Mouse (Mus musculus) megakaryocyte, embryonic 14.5 days (primary cell): ENCODE data around the gene Ccr10. TPM values are rescaled to one million over a fixed set of nuclear protein-coding genes. Genes with fewer than 3 reads are reported as not detected.
A peak's percentile ranks its signal among the peaks of the same experiment; 100 is the strongest.

Experiments
- H3K27me3 ChIP-seq: replicated peaks from 2 replicates; pipeline ENCODE3; 2012; ENCODE audit warnings: inconsistent platforms
- H3K36me3 ChIP-seq: replicated peaks from 2 replicates; pipeline ENCODE3; 2012; ENCODE audit warnings: low read length, inconsistent platforms, mixed read lengths
- H3K4me1 ChIP-seq: 2 replicates; pipeline ENCODE4 v1.6.1; 2012; ENCODE audit warnings: inconsistent platforms
- H3K4me3 ChIP-seq: replicated peaks from 2 replicates; pipeline ENCODE3; 2012; ENCODE audit warnings: moderate library complexity, mild to moderate bottlenecking, inconsistent platforms
- H3K9me3 ChIP-seq: 2 replicates; pipeline ENCODE4 v1.6.1; 2012; ENCODE audit warnings: inconsistent platforms
- FLI1 ChIP-seq: IDR thresholded peaks from 2 replicates; pipeline ENCODE4 v1.6.1; 2012; ENCODE audit warnings: low read length, inconsistent platforms, mixed read lengths
- GATA1 ChIP-seq: IDR thresholded peaks from 3 replicates; pipeline ENCODE4 v1.6.1; 2012; ENCODE audit warnings: mixed read lengths, low read length, inconsistent platforms, borderline replicate concordance
- polyA plus RNA-seq: library from polyadenylated mRNA; stranded (reverse); fragments of >175 nt; gene quantifications from 2 replicates; pipeline ENCODE4 v1.2.3, GENCODE M21; 2012; ENCODE audit warnings: low replicate concordance; ENCODE audit not compliant: insufficient read depth

The Ccr10 gene
- polyA plus RNA-seq: 0.13 TPM in 1 of 2 replicates, not detected in the other

- Histone ChIP-seq H3K4me3 (peak within 1 kb of the TSS; percentile 89), H3K27me3 (peaks cover 93% of the 10 kb centered on the region), H3K36me3 (no peaks in the 10 kb centered on the region), H3K4me1 (peaks cover 96% of the 10 kb centered on the region), H3K9me3 (no peaks in the 10 kb centered on the region)
- TF ChIP-seq GATA1: no peak
- no peak for TF ChIP-seq FLI1
Observed at GRCm38 (mm10) chr11:101174851-101175628, at the start of gene Ccr10. Ccr10 (minus strand) TSS chr11:101175443.

GRCm38 (mm10) chr11:101224337-101224736 lies 49.1 kb upstream of the Ccr10 start:
- H3K4me1 ChIP-seq: peaks cover 26% of the 10 kb centered on the region
- H3K27me3 ChIP-seq: peaks cover 18% of the 10 kb centered on the region
- TF ChIP-seq FLI1 (no peak), GATA1 (no peak)
- H3K9me3 ChIP-seq: no peaks in the 10 kb centered on the region
- no peak overlapping the region for H3K4me3 ChIP-seq
- H3K36me3 ChIP-seq: peaks cover 4% of the 10 kb centered on the region

- H3K4me1 ChIP-seq: peaks cover 32% of the 10 kb centered on the region
- no peaks in the 10 kb centered on the region for H3K9me3 ChIP-seq
- no peaks in the 10 kb centered on the region for H3K27me3 ChIP-seq
- no peak for TF ChIP-seq GATA1
- TF ChIP-seq FLI1: no peak
- peaks cover 27% of the 10 kb centered on the region for H3K36me3 ChIP-seq
- H3K4me3 ChIP-seq: peak overlapping the region; percentile 53
Observed at GRCm38 (mm10) chr11:101221306-101221986, 46.2 kb upstream of the Ccr10 start.

DNA sequence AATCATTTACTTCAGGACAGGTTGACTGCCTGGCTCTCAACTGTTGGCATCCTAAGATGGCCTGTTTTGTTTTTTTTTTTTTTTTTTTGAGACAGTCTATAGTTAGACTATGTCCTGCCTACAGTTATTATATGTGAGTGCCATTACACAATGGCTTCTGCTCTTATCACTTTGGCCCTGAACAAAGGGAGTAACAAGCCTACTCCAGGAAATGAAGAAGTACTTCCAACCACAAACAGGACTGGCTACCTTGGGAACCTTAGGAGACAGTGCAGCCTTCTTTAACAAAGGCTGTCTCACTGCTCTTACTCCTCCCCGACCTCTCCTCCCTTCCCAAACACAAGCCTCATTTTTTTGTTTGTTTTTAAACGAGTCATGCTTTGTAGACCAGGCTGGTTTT lies 45.6 kb upstream of the Ccr10 start:
- Histone ChIP-seq H3K36me3 (peaks cover 33% of the 10 kb centered on the region), H3K9me3 (no peaks in the 10 kb centered on the region), H3K4me1 (peaks cover 32% of the 10 kb centered on the region), H3K4me3 (no peak overlapping the region), H3K27me3 (no peaks in the 10 kb centered on the region)
- TF ChIP-seq FLI1 (no peak), GATA1 (no peak)

DNA sequence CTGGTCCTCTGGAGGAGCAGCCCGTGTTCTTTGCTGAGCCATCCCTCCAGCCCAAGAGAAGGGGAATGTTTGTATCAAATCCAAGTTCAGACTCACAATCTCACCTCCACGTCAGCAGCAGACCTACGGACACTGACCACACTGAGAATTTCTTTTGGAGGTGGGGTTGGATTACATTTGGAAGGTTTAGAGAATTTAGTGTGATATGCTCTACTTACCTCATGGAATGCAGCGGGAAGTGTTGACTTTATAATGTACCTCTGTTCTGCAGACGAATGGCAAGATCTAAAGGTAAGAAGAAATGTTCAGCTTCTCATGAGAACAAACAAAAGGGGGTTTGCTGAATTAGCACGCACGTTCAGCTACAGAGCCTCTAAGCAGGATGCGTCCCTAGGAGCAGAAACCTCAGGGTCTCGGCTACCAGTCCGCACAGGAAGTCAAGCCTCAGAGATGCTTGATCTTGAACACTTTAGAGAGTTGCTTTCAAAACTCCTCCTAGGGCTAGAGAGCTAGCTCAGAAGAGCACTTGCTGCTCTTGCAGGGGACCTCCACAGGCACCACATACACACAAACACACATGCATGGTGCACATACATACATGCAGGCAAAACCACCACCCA lies 43.3 kb upstream of the Ccr10 start:
- no peaks in the 10 kb centered on the region for H3K9me3 ChIP-seq
- H3K4me1 ChIP-seq: peaks cover 16% of the 10 kb centered on the region
- H3K4me3 ChIP-seq: no peak overlapping the region
- no peak for TF ChIP-seq FLI1
- TF ChIP-seq GATA1: no peak
- H3K27me3 ChIP-seq: no peaks in the 10 kb centered on the region
- H3K36me3 ChIP-seq: peaks cover 56% of the 10 kb centered on the region

GRCm38 (mm10) chr11:101216936-101217335 lies 41.7 kb upstream of the Ccr10 start:
- Histone ChIP-seq H3K4me3 (no peak overlapping the region), H3K27me3 (no peaks in the 10 kb centered on the region), H3K9me3 (no peaks in the 10 kb centered on the region), H3K36me3 (peaks cover 66% of the 10 kb centered on the region), H3K4me1 (peaks cover 16% of the 10 kb centered on the region)
- TF ChIP-seq FLI1 (no peak), GATA1 (no peak)

DNA sequence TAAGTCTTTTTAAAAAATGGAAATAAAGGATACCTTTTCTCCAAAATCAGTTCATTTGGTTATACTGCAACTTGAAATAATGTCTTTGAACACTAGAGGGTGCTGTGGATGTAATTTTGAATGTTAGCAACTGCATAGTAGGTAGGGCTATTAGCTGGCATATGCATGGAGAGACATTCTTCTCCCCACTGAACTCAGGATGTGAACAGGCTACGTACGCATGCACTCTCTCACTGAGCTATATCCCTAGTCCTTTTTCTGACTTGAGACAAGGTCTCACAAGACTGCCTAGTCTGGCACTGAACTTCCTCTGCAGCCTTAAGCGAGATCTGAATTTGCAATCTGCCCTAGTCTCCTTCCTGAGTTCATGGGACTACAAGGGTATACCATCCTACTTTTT lies 36.7 kb upstream of the Ccr10 start:
- peaks cover 85% of the 10 kb centered on the region for H3K36me3 ChIP-seq

GRCm38 (mm10) chr11:101200986-101201385 lies 25.7 kb upstream of the Ccr10 start:
- H3K36me3 ChIP-seq: peaks cover 93% of the 10 kb centered on the region
- no peak for TF ChIP-seq FLI1
- TF ChIP-seq GATA1: no peak
- no peak overlapping the region for H3K4me3 ChIP-seq
- no peaks in the 10 kb centered on the region for H3K27me3 ChIP-seq
- H3K4me1 ChIP-seq: peaks cover 19% of the 10 kb centered on the region
- H3K9me3 ChIP-seq: no peaks in the 10 kb centered on the region

More for the DNA sequence above, 36.7 kb upstream of the Ccr10 start:
- Histone ChIP-seq H3K9me3 (no peaks in the 10 kb centered on the region), H3K27me3 (no peaks in the 10 kb centered on the region), H3K4me3 (no peak overlapping the region), H3K4me1 (no peaks in the 10 kb centered on the region)
- no peak for TF ChIP-seq GATA1
- no peak for TF ChIP-seq FLI1

DNA sequence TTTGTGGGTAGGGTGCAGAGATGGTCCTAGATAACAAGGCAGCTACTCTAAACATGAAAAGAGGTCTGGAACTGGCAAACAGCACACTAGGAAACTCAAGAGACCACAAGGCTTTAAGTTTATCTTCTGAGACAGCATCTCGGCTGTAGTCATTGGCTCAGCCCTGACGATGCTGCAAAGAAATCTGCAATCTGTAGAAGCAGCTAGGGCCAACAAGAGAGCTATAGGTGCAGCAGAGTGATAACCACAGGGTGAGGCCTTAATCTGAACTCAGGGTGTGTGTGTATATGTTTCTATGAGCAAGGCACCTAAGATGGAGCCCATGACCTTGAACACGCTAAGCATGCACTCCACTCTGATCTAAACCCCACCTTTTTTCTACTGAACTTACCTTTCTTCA lies 24.3 kb upstream of the Ccr10 start:
- H3K36me3 ChIP-seq: peaks cover 94% of the 10 kb centered on the region
- H3K4me1 ChIP-seq: peaks cover 28% of the 10 kb centered on the region
- H3K9me3 ChIP-seq: no peaks in the 10 kb centered on the region
- peaks cover 2% of the 10 kb centered on the region for H3K27me3 ChIP-seq
- H3K4me3 ChIP-seq: no peak overlapping the region
- no peak for TF ChIP-seq GATA1
- no peak for TF ChIP-seq FLI1
